Mouse (Mus musculus) inflammation-experienced regulatory T-cells (primary cell): ENCODE data around the gene Aldoart2. TPM values are rescaled to one million over a fixed set of nuclear protein-coding genes. Genes with fewer than 3 reads are reported as not detected.

ENCODE experiments used
- polyA plus RNA-seq, 2 experiments: library from polyadenylated mRNA; unstranded; fragments of 100-300 nt; shearing (Covaris generic); gene quantifications; one replicate each; pipeline ENCODE4 v1.2.1; 2017

Aldoart2 gene
- polyA plus RNA-seq, result under 1 TPM; 0.10 to 0.17 TPM

DNA sequence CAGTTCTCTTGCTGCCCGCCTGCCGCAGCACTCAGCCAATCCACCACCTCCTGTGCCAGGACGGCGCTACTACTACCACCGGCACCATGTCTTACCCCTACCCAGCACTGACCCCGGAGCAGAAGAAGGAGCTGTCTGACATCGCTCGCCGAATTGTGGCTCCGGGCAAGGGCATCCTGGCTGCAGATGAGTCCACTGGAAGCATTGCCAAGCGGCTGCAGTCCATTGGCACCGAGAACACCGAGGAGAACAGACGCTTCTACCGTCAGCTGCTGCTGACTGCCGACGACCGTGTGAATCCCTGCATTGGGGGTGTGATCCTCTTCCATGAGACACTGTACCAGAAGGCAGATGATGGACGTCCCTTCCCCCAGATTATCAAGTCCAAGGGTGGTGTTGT lies at the start of gene Aldoart2:
Gene Aldoart2 (plus strand): TSS at position 34 of the 400 bp plus-strand sequence.

DNA sequence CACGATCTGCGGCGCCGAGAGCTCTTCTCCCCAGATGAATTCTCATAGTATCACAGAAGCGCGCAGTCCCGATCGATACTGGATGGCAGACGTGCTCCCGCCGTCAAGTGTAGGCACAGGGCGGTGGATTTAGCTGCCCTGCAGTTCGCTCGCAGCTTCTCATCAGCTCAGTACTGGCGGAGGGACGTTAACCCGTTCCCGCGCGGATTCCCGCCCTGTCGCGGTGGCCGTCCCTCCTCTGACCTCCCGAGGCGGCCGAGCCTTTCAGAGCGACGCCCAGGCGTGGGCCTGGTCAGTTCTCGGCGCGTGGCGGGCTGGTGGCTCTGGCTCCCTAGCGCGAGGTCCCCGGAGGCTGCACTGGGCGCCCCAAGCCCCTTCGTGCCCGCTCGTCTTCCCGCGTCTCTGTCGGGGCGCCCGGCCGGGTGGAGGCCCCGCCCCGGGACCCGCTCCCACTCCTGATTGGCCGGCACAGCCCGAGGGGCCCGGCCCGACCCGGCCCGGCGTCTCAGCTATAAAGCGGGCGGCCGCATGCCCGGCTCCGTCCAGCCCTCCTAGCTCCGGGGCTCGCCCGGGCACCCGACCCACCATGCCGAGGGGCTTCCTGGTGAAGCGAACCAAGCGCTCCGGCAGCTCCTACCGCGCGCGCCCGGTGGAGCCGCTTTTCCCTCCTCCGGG lies 34.0 kb downstream of the Aldoart2 start, which contains the start of gene Insm2:
Gene Insm2 (plus strand): TSS at position 541 of the 675 bp plus-strand sequence.

Other genes with a start within 250 kb of the Aldoart2 start
- 100 to 1,000 TPM; 271 to 272 TPM for gene Psma6, start 181.0 kb upstream of the Aldoart2 start, polyA plus RNA-seq
- gene Nfkbia, start 72.6 kb upstream of the Aldoart2 start, polyA plus RNA-seq, result 100 to 1,000 TPM; 467 to 724 TPM
- gene Insm2, start 34.2 kb downstream of the Aldoart2 start, polyA plus RNA-seq, result 1 to 10 TPM in 1 of 2 experiments, under 1 TPM in 1; 0.16 to 1.1 TPM